Mouse (Mus musculus): ENCODE measurements around the gene Rbm44.

DNA sequence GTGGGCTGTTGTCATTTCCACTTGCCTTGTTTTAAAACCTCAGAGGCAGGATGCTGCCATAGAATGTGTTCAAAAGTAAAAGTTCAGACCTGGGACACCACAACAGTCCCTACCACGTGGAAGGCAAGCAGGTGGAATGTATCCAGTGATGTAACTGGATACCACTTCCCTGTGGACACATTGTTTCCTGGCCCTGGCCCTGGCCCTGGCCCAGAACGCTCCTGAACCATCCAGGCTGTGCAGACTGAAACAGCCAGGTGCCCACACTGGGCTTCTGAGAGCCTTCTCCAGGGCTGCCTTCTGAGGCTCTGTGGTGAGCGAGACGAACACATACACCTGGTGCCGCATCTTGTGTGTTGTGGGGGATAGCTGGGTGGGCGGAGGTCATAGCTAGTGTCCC is 60.8 kb downstream of the Rbm44 start:
- no peak for TF ChIP-seq CTCF (IDR thresholded peaks at IDR 0.05; ENCODE audit: insufficient read depth, low read depth, low read length)
- TF ChIP-seq POLR2A (IDR thresholded peaks at IDR 0.05; ENCODE audit: insufficient read depth, low read depth, low read length): no peak

Data from olfactory bulb, adult 2 months (tissue).